Mouse (Mus musculus): ENCODE results near the gene Clec5a. TPM values are rescaled to one million over a fixed set of nuclear protein-coding genes. Genes with fewer than 3 reads are reported as not detected.

Clec5a gene
- polyA plus RNA-seq, 1 experiment from 2014 or later: 1.1 TPM

Other genes with a start within 250 kb of the Clec5a start
- gene E330009J07Rik, start 149.7 kb downstream of the Clec5a start, polyA plus RNA-seq (2014; fragmentation: Nextera tagmentation; extraction: Ambion mirVana): 10.1 and 10.3 TPM in 2 replicates
- not detected in 2 replicates for gene Wee2, start 146.7 kb downstream of the Clec5a start, polyA plus RNA-seq (2014; fragmentation: Nextera tagmentation; extraction: Ambion mirVana)
- gene Ssbp1, start 114.5 kb downstream of the Clec5a start, polyA plus RNA-seq (2014; fragmentation: Nextera tagmentation; extraction: Ambion mirVana): 152 and 163 TPM in 2 replicates
- gene Tas2r137, start 94.6 kb downstream of the Clec5a start, polyA plus RNA-seq (2014; fragmentation: Nextera tagmentation; extraction: Ambion mirVana): not detected in 2 replicates
- not detected in 2 replicates for gene Tas2r108, start 92.3 kb downstream of the Clec5a start, polyA plus RNA-seq (2014; fragmentation: Nextera tagmentation; extraction: Ambion mirVana)
- gene Prss37, start 66.3 kb downstream of the Clec5a start, polyA plus RNA-seq (2014; fragmentation: Nextera tagmentation; extraction: Ambion mirVana): not detected in 2 replicates
- not detected in 2 replicates for gene Olfr461, start 30.8 kb downstream of the Clec5a start, polyA plus RNA-seq (2014; fragmentation: Nextera tagmentation; extraction: Ambion mirVana)
- gene Olfr460, start 16.3 kb downstream of the Clec5a start, polyA plus RNA-seq (2014; fragmentation: Nextera tagmentation; extraction: Ambion mirVana): not detected in 2 replicates
- gene Tas2r138, start 27.5 kb upstream of the Clec5a start, polyA plus RNA-seq (2014; fragmentation: Nextera tagmentation; extraction: Ambion mirVana): not detected in 2 replicates
- 37.0 and 42.3 TPM in 2 replicates for gene Mgam, start 43.0 kb upstream of the Clec5a start, polyA plus RNA-seq (2014; fragmentation: Nextera tagmentation; extraction: Ambion mirVana)

Data from intestine, embryonic 14.5 days (tissue).